Mouse (Mus musculus): ENCODE data around the gene Hpcal1. TPM values are rescaled to one million over a fixed set of nuclear protein-coding genes. Genes with fewer than 3 reads are reported as not detected.
A peak's percentile ranks its signal among the peaks of the same experiment; 100 is the strongest.

The Hpcal1 gene
- polyA plus RNA-seq, 1 experiment from 2014 or later: 16.0 TPM

DNA sequence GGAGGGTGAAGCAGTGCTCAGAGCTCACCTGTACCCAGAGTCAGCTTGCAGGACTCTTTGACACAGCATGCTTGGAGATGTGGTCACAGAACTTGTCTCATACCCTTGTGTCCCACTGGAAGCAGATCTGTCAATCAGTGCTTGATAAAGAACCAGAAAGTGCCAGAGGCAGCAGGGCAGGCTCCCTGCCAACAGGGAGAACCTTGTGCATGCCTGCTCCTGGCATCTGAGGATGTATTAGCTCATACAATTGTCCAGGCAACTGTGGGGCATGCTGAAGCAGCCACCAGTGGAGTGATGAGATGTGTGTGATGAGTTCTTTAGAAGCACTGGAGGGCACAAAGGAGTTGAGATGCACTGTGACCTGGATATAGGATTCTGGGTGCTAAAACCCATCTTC, 30.4 kb downstream of the Hpcal1 start:
- H3K4me1 ChIP-seq (replicated peaks): peaks cover 67% of the 10 kb centered on the region
- ATAC-seq (ENCODE audit: low read depth): no peak

DNA sequence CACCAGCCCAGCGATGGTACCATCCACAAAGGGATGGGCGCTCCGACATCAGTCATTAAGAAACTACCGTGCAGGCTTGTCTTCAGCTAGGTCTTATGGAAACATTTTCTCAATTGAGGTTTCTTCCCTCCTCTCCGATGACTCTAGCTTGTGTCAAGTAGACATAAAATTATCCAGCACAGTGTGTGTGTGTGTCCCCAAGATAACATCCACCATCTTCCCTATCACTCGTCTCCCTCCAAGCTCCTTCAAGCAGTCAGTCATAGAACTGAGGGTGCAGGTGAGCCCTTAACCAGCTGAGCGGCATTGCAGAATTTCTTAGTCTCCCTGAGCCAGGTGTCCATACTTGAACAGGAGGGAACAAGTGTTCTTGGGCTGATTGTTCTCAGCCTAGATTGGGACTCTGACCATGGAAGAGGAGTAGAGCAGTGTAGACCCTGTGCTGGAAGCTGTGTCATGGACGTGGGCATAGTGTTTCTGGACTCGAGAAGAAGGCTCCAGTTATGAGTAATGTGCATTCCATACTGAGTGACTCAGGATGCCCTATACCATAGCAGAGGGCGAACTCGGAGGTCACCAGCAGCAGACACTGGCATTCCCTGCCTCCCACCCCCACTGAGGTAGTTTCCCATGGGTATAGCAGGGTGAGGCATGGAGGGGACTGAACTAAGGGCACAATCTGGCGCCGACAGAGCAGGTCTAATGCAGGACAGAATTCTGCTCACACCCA, 32.0 kb downstream of the Hpcal1 start:
- DNase-seq (no peak), ATAC-seq (ENCODE audit: low read depth) (peak; percentile 67)
- Histone ChIP-seq H3K27me3 (no peaks in the 10 kb centered on the region), H3K27ac (peak overlapping the region; percentile 43), H3K4me3 (replicated peaks) (no peak overlapping the region), H3K9ac (peak overlapping the region; percentile 13; the same call in 1 of the 2 replicates), H3K9me3 (replicated peaks) (no peaks in the 10 kb centered on the region), H3K36me3 (no peaks in the 10 kb centered on the region), H3K4me1 (replicated peaks) (peaks cover 67% of the 10 kb centered on the region), H3K4me2 (no peak overlapping the region)
- whole genome bisulfite sequencing (ENCODE audit: insufficient replicate concordance): 62% methylated on average over 13 of the region's 13 CpGs

More for the DNA sequence above, 30.4 kb downstream of the Hpcal1 start:
- no peak for DNase-seq
- no peaks in the 10 kb centered on the region for H3K27me3 ChIP-seq
- no peak overlapping the region for H3K9ac ChIP-seq
- no peak overlapping the region for H3K4me2 ChIP-seq
- H3K36me3 ChIP-seq: no peaks in the 10 kb centered on the region
- H3K9me3 ChIP-seq (replicated peaks): no peaks in the 10 kb centered on the region
- no peak overlapping the region for H3K27ac ChIP-seq
- H3K4me3 ChIP-seq (replicated peaks): no peak overlapping the region

DNA sequence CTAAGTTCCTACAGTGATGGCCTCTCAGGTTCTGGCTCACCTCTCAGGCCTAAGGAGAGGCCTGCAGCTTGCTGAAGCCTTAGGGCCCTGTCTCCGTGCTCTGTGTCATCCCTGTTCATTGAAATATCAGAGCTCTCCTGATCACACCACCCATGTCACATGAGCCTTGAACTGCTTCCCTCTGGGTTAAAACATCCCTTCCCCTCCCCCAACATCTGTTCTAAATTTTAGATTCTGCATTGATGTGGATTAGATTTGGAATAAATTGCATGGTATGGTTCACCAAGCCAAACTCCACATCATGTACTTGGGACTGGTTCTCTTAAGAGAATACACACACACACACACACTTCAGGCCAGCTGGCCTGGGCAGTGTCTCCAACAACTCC, 32.5 kb downstream of the Hpcal1 start:
- no peak for ATAC-seq (ENCODE audit: low read depth)
- Histone ChIP-seq H3K36me3 (no peaks in the 10 kb centered on the region), H3K27me3 (no peaks in the 10 kb centered on the region), H3K4me1 (replicated peaks) (peaks cover 67% of the 10 kb centered on the region), H3K9me3 (replicated peaks) (no peaks in the 10 kb centered on the region), H3K27ac (no peak overlapping the region), H3K4me2 (no peak overlapping the region), H3K4me3 (replicated peaks) (no peak overlapping the region), H3K9ac (no peak overlapping the region)
- 63% methylated on average over 1 of the region's 1 CpGs for WGBS (ENCODE audit: insufficient replicate concordance)
- no peak for DNase-seq

DNA sequence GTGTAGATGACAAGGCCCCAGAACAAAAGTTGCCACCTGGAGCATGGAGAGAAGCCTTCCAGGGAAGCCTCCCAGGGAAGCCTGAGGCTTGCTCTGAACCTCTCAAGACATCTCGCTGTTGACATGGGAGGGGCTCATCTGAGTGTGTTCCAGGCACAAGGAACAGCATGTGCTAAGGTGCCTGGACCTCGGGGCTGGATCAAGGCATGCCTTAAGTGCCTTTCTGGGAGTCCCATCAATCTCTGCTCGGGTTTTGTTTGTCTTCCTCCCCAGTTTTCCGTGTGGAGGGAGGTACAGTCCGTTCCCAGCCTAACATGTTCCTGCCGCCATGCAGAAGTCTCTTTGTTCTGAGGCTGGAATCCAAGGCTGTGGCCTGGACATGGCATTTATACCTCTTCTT, 33.3 kb downstream of the Hpcal1 start:
- Histone ChIP-seq H3K27ac (peak overlapping the region; percentile 80), H3K36me3 (no peaks in the 10 kb centered on the region), H3K27me3 (no peaks in the 10 kb centered on the region), H3K4me2 (no peak overlapping the region), H3K4me1 (replicated peaks) (peaks cover 73% of the 10 kb centered on the region), H3K9me3 (replicated peaks) (no peaks in the 10 kb centered on the region), H3K9ac (peak overlapping the region; percentile 1; the same call in 1 of the 2 replicates), H3K4me3 (replicated peaks) (no peak overlapping the region)
- 65% methylated on average over 6 of the region's 6 CpGs for WGBS (ENCODE audit: insufficient replicate concordance)
- DNase-seq: no peak
- ATAC-seq (ENCODE audit: low read depth): no peak

DNA sequence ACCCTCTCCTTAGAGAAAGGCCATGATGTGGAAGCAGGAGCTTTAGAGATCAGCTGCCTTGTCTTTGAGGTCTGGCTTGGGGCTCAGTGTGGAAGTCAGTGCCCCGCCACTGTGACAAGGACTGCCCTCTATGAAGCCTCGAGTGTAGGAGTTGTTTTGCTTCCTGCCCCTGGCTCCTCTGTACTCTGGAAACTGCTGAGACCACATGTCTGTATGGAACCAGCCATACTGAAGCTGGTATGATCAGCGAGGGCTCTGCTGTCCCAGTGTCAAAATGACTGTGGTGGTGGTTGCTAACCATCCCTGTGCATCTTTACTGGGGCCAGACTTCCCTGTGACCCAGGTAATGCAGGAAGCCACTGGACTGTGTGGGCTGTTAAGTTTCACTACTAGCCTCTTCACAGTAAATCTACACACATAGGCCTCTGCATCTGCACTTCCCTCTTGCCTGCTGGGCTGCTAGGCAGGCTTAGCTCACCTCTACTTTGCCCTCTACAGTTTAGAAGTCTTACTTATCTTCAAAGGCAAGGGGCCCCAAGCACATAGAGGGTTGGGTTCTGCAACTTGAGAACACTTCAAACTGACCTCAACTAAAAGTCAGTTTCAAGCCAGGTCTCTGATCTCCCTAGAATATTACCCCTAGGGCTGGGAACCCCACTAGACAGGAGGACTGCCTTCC, 33.9 kb downstream of the Hpcal1 start:
- Histone ChIP-seq H3K9me3 (replicated peaks) (no peaks in the 10 kb centered on the region), H3K36me3 (no peaks in the 10 kb centered on the region), H3K4me2 (peak overlapping the region; percentile 33; the same call in 1 of the 2 replicates), H3K27ac (peak overlapping the region; percentile 80), H3K9ac (peak overlapping the region; percentile 1; the same call in 1 of the 2 replicates), H3K4me3 (replicated peaks) (no peak overlapping the region), H3K4me1 (replicated peaks) (peaks cover 73% of the 10 kb centered on the region), H3K27me3 (no peaks in the 10 kb centered on the region)
- WGBS (ENCODE audit: insufficient replicate concordance): 36% methylated on average over 3 of the region's 3 CpGs
- DNase-seq: no peak
- peak; percentile 64 for ATAC-seq (ENCODE audit: low read depth)

DNA sequence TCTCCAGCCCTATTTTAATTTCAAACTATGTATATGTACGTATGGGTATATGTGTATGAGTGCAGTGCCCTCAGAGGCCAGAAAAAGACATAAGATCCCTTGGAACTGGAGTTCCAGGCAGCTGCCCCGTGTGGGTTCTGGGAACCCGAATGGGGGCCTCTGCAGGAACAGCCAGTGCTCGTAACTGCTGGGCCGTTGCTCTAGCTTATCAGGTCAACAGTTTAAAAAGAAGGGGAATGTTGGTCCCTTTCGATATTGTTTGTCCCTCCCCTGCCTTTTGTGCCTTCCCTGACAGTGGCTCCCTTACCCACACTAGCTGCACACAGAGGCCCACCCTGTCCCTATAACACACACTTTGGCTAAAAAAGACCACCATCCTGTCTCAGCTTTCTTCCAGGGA, 34.9 kb downstream of the Hpcal1 start:
- H3K9ac ChIP-seq: peak overlapping the region; percentile 54
- no peaks in the 10 kb centered on the region for H3K9me3 ChIP-seq (replicated peaks)
- peaks cover 73% of the 10 kb centered on the region for H3K4me1 ChIP-seq (replicated peaks)
- H3K27me3 ChIP-seq: no peaks in the 10 kb centered on the region
- DNase-seq: no peak
- peak overlapping the region; percentile 80 for H3K27ac ChIP-seq
- no peaks in the 10 kb centered on the region for H3K36me3 ChIP-seq
- H3K4me2 ChIP-seq: peak overlapping the region; percentile 50
- no peak overlapping the region for H3K4me3 ChIP-seq (replicated peaks)
- ATAC-seq (ENCODE audit: low read depth): peak; percentile 56
- 13% methylated on average over 6 of the region's 6 CpGs for WGBS (ENCODE audit: insufficient replicate concordance)

DNA sequence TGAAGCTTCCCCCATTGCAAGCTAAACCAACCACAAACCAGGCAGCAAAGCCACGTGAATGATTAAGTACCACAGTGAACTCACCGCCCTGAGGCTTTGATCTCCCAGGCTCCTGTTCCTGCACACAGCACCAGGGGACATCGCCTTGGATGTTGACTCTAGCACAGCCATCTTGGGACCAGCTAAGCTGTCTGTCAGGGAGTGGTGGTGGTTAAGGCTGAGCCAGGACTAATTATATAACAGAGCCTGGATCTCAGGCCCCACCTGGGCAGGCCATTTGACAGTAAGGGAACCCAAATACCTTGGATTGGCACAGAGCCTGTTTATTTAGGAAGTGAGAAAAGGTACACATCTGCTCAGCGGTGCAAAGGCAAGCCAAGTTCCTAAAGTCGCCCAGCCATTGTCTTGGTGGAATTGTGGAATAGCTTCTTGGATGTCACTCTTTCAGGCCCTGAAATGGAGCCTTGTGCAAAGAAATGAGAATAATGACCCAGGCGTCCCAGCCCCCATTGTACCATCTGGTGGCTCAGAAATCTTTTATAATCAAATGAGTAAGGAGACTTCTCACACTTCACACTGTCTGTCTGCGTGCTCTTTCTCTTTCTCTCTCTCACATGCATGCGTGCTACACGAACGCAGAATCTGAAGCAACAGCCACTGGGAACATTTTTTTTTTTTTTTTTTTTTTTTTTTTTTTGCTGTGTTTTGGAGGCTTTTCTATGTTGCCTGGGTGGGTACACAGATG, 36.1 kb downstream of the Hpcal1 start:
- DNase-seq: no peak
- H3K9ac ChIP-seq: no peak overlapping the region
- 0 out of 2 replicates have a peak, but pooled peaks have one; percentile 13 for ATAC-seq (ENCODE audit: low read depth)
- H3K4me3 ChIP-seq (replicated peaks): no peak overlapping the region
- H3K36me3 ChIP-seq: no peaks in the 10 kb centered on the region
- peaks cover 71% of the 10 kb centered on the region for H3K4me1 ChIP-seq (replicated peaks)
- no peaks in the 10 kb centered on the region for H3K9me3 ChIP-seq (replicated peaks)
- no peak overlapping the region for H3K4me2 ChIP-seq
- WGBS (ENCODE audit: insufficient replicate concordance): 60% methylated on average over 10 of the region's 10 CpGs
- H3K27ac ChIP-seq: peak overlapping the region; percentile 80
- H3K27me3 ChIP-seq: no peaks in the 10 kb centered on the region

DNA sequence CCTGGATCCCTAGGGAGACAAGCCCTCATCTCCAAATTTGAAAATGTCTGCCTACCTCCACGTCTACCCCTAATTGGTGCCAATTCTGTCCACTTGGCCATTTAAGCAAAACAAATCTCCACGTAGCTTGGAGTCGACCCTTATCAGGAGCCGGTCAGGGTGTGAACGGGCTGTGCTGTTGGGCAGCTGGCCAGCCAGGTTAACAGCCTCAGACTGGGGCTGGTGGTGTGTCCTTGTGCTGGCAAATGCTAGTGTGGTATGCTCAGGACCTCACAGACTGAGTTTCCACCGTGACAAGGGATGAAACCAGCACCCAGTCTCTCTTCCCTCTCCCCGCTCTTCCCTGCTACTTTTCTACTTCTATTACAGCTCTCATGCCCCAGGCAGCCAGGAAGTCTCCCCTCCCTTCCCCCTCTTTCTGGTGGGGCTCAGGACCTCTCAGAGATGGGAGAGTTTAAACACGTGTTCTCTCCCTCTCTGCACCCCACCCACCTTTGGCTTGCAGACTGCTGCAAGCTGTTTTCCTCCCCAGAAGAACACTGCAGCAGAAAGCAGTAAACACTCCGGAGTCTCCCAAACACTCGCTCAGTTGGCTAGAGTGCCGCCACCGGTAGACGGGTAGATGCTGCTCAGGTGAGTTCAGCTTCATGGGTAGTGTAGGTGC, 37.2 kb downstream of the Hpcal1 start:
- H3K27ac ChIP-seq: peak overlapping the region; percentile 56
- peaks cover 71% of the 10 kb centered on the region for H3K4me1 ChIP-seq (replicated peaks)
- ATAC-seq (ENCODE audit: low read depth) (no peak), DNase-seq (no peak)
- H3K27me3 ChIP-seq: no peaks in the 10 kb centered on the region
- H3K4me2 ChIP-seq: no peak overlapping the region
- no peak overlapping the region for H3K4me3 ChIP-seq (replicated peaks)
- peak overlapping the region; percentile 44; the same call in 1 of the 2 replicates for H3K9ac ChIP-seq
- H3K9me3 ChIP-seq (replicated peaks): no peaks in the 10 kb centered on the region
- H3K36me3 ChIP-seq: no peaks in the 10 kb centered on the region
- 43% methylated on average over 13 of the region's 13 CpGs for WGBS (ENCODE audit: insufficient replicate concordance)

DNA sequence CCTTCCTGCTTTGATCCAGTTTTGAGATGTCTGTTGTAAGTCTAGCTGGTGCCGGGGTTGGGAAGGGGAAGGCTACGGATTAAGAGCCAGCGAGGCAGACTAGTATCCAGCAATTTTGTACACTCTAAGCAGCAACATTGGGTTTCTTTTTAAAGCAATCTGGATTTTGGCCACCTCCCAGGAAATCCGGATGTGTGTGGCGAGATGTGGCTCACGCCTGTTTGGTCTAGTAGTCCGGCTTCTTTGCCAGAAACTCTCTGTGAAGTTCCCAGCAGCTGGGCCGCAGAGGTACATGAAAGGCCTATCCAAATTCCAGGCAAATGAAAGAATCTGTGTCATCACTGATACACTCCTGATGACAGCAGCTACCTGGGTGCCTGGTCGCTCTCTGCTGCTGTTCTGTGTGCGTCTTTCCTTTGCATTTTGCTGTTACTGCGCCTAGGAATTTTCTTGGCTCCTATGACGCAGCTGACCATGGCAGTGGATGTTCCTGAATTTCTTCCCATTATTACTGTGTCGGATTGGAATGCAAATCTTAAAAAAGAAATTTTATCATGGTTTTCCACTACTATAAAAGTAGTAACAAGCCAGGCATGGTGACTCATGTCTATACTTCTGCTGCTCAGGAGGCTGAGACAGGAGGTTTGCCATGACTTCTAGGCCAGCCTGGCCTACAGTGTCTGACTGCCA, 38.7 kb downstream of the Hpcal1 start:
- Histone ChIP-seq H3K4me3 (replicated peaks) (no peak overlapping the region), H3K27ac (no peak overlapping the region), H3K36me3 (no peaks in the 10 kb centered on the region), H3K4me2 (no peak overlapping the region), H3K4me1 (replicated peaks) (peaks cover 69% of the 10 kb centered on the region), H3K9me3 (replicated peaks) (no peaks in the 10 kb centered on the region), H3K9ac (no peak overlapping the region), H3K27me3 (no peaks in the 10 kb centered on the region)
- DNase-seq (no peak), ATAC-seq (ENCODE audit: low read depth) (no peak)
- 82% methylated on average over 13 of the region's 13 CpGs for WGBS (ENCODE audit: insufficient replicate concordance)

DNA sequence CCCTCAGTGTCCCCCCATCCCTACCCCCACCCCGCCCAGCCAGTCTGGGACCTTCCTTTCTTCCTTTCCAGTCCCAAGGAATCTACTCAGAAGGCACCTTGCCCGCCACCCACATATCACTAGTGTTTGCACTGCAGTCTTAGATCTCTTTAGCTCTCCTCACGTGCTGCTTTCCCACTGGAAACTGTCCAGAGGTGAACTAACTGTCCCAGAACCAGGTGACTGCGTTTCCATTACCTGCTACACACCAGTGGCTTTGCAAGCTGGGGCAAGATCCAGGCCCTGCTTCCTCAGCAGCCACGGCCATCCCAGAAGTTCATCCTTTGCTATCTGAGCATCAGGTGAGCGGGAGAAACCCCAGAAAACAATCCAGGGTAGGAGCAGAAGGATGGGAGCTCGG, 41.4 kb downstream of the Hpcal1 start:
- no peaks in the 10 kb centered on the region for H3K9me3 ChIP-seq (replicated peaks)
- H3K36me3 ChIP-seq: no peaks in the 10 kb centered on the region
- WGBS (ENCODE audit: insufficient replicate concordance): 67% methylated on average over 7 of the region's 7 CpGs
- no peak overlapping the region for H3K4me2 ChIP-seq
- H3K4me3 ChIP-seq (replicated peaks): no peak overlapping the region
- ATAC-seq (ENCODE audit: low read depth) (no peak), DNase-seq (no peak)
- no peaks in the 10 kb centered on the region for H3K27me3 ChIP-seq
- H3K4me1 ChIP-seq (replicated peaks): peaks cover 62% of the 10 kb centered on the region
- no peak overlapping the region for H3K9ac ChIP-seq
- H3K27ac ChIP-seq: no peak overlapping the region
